15 mouse cellular contexts compared by ENCODE assay signal in genomic region chr14:120140791-120141747, GRCm38 (mm10).
DNase-seq lines count a peak whose midpoint lies in the region; ATAC-seq lines count a peak whose summit lies in the region.
"Had no signal": no experiment of that assay in that cellular context is flagged by ENCODE, and none has a peak within 500 bp of the region (broad histone marks: within the 10 kb centered on the region; RNA-seq: fewer than 3 reads in every experiment).

No protein-coding gene starts in this region.

- H3K27me3 ChIP-seq in hindbrain, embryonic 16.5 days (replicated peaks; ENCODE audit: control insufficient read depth, insufficient read depth, low read length) = no peaks in the 10 kb centered on the region
- peaks cover 41% of the 10 kb centered on the region for H3K27me3 ChIP-seq in hindbrain, embryonic 10.5 days (ENCODE audit: insufficient read depth, poor library complexity, severe bottlenecking)
- no peaks in the 10 kb centered on the region for H3K27me3 ChIP-seq in midbrain, embryonic 16.5 days (ENCODE audit: control insufficient read depth, insufficient read depth, low read depth, low read length)
- H3K27me3 ChIP-seq: limb, embryonic 13.5 days had no signal

- 0 out of 2 replicates have a peak overlapping the region, but pooled peaks have one; percentile 27 for H3K27ac ChIP-seq in hindbrain, embryonic 16.5 days (ENCODE audit: low read depth, low read length)
- no peak overlapping the region for H3K27ac ChIP-seq in hindbrain, embryonic 10.5 days
- peak overlapping the region; percentile 66 for H3K27ac ChIP-seq in midbrain, embryonic 16.5 days (ENCODE audit: low read length)
- H3K27ac ChIP-seq: limb, embryonic 13.5 days; macrophage had no signal

- no peaks in the 10 kb centered on the region for H3K36me3 ChIP-seq in hindbrain, embryonic 16.5 days (ENCODE audit: control insufficient read depth, insufficient read depth, low read length)
- no peaks in the 10 kb centered on the region for H3K36me3 ChIP-seq in hindbrain, embryonic 10.5 days
- no peaks in the 10 kb centered on the region for H3K36me3 ChIP-seq in midbrain, embryonic 16.5 days (ENCODE audit: control insufficient read depth, insufficient read depth, low read length)
- H3K36me3 ChIP-seq: G1E; limb, embryonic 13.5 days had no signal

- H3K9ac ChIP-seq in hindbrain, embryonic 16.5 days (ENCODE audit: low read depth, low read length) = no peak overlapping the region
- peak overlapping the region; percentile 28; the same call in 1 of the 2 replicates for H3K9ac ChIP-seq in midbrain, embryonic 16.5 days (ENCODE audit: low read depth, low read length)
- H3K9ac ChIP-seq: limb, embryonic 13.5 days had no signal

- whole genome bisulfite sequencing in hindbrain, embryonic 16.5 days = 52% methylated on average over 14 of the region's 14 CpGs
- 76% methylated on average over 14 of the region's 14 CpGs for WGBS in hindbrain, embryonic 10.5 days
- WGBS in midbrain, embryonic 16.5 days = 55% methylated on average over 14 of the region's 14 CpGs

- no peak overlapping the region for H3K4me2 ChIP-seq in hindbrain, embryonic 16.5 days (ENCODE audit: low read length)
- H3K4me2 ChIP-seq in midbrain, embryonic 16.5 days (ENCODE audit: low read length) = peak overlapping the region; percentile 32
- H3K4me2 ChIP-seq: limb, embryonic 13.5 days had no signal

- intact Hi-C loops in heart, postnatal 25 days (cut with DNase I) = no loop called here

- ATAC-seq in hindbrain, embryonic 16.5 days = no peak
- ATAC-seq in midbrain, embryonic 16.5 days = 0 out of 2 replicates have a peak, but pooled peaks have one; percentile 26

- peaks cover 11% of the 10 kb centered on the region for H3K4me1 ChIP-seq in hindbrain, embryonic 16.5 days (ENCODE audit: control insufficient read depth, insufficient read depth, low read depth, low read length)
- H3K4me1 ChIP-seq in hindbrain, embryonic 10.5 days (replicated peaks) = peaks cover 47% of the 10 kb centered on the region
- H3K4me1 ChIP-seq in midbrain, embryonic 16.5 days (ENCODE audit: control insufficient read depth, insufficient read depth, low read length) = peaks cover 15% of the 10 kb centered on the region

- H3K4me3 ChIP-seq in hindbrain, embryonic 16.5 days (ENCODE audit: low read length) = no peak overlapping the region
- no peak overlapping the region for H3K4me3 ChIP-seq in hindbrain, embryonic 10.5 days
- no peak overlapping the region for H3K4me3 ChIP-seq in midbrain, embryonic 16.5 days (ENCODE audit: low read depth, low read length)
- H3K4me3 ChIP-seq: limb, embryonic 13.5 days had no signal

- peak; percentile 88 for DNase-seq in heart, adult 11 months
- DNase-seq in heart, postnatal 25 days (ENCODE audit: low spot score) = no peak
- no peak for DNase-seq in hindbrain, embryonic 10.5 days (ENCODE audit: low spot score)
- DNase-seq in right cerebral cortex, adult 18-20 months = peak; percentile 43
- DNase-seq in right cerebral cortex, postnatal 14 days = no peak
- no peak for DNase-seq in thymus, postnatal 14 days
- DNase-seq: adrenal gland, postnatal 25 days; cerebellum, postnatal 25 days; gastrocnemius, postnatal 14 days; thymus, postnatal 36 days had no signal

- no peaks in the 10 kb centered on the region for H3K9me3 ChIP-seq in hindbrain, embryonic 16.5 days (ENCODE audit: control insufficient read depth, low read length)
- H3K9me3 ChIP-seq in hindbrain, embryonic 10.5 days = no peaks in the 10 kb centered on the region
- H3K9me3 ChIP-seq in midbrain, embryonic 16.5 days (replicated peaks; ENCODE audit: control insufficient read depth, low read length, poor library complexity, severe bottlenecking) = no peaks in the 10 kb centered on the region
- H3K9me3 ChIP-seq: limb, embryonic 13.5 days had no signal

Comparison
In these comparisons a context has a peak if more than half of its experiments do, and no peak if none do; other contexts are left out.
1. DNase-seq: peak in heart, adult 11 months (single experiment) and right cerebral cortex, adult 18-20 months (single experiment); none in heart, postnatal 25 days (single experiment), hindbrain, embryonic 10.5 days (single experiment), right cerebral cortex, postnatal 14 days (single experiment) and thymus, postnatal 14 days (single experiment).